Mouse (Mus musculus) fibroblast of lung, adult 2 months (primary cell): ENCODE data around the gene Prkar2a.
A peak's percentile ranks its signal among the peaks of the same experiment; 100 is the strongest.

ENCODE experiments used
- DNase-seq: peaks from one replicate; pipeline ENCODE4 v3.0.0-alpha.2; 2011; ENCODE audit warnings: low read depth

Prkar2a gene

DNA sequence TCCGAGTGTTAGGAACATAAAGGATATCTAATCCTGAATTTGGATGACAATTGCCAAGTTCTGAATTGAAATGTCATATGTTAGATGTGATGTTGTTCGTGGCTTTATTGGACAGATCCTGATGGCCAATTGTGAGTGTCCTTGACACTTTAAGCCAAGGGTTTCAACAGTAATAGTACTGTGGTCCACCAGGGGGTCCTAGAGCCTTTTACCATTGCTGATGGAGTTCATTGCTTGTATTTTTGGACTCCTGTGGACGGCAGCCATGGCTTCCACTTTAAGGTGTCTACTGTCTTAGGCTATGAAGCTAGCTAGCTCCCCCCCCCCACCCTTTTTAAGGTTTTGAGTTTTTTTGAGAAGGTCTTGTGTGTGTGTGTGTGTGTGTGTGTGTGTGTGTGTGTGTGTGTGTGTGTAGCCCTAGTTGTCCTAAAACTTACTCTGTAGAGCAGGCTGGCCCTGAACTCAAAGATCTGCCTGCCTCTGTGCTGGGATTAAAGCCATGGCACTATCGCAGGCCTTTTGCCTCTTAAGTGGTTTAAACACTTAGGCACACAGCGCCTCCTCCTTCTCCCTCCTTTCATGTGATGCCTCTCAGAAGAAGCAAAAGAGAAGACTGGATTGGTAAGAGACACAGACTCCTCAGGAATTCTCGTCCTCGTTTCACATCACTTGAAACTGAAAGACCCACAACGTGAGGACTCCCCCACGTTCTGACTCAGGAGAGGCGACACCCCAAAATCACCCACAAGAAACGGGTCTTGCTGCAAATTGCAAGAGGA, 63.2 kb downstream of the Prkar2a start:
- DNase-seq: no peak

- DNase-seq: peak; percentile 36
Measured at GRCm38 (mm10) chr9:108753326-108753725, 64.2 kb downstream of the Prkar2a start.

DNA sequence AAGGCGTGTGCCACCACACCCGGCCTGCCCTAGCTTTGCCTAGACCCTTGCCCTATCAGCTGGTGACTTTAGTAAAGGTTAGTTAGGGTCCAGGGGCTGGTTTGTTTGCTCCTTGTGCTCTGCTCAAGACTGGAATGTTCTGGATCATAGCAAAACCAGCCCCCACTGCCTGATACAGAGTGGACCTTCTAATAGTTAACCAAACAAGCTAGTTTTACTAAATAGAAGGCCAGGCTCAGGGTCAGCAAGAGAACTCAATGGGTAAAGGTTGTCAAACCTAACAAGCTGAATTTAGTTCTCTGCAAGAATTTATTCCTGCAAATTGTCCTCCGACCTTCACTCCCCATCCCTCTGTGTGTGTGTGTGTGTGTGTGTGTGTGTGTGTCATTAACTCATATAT, 64.9 kb downstream of the Prkar2a start:
- no peak for DNase-seq

DNA sequence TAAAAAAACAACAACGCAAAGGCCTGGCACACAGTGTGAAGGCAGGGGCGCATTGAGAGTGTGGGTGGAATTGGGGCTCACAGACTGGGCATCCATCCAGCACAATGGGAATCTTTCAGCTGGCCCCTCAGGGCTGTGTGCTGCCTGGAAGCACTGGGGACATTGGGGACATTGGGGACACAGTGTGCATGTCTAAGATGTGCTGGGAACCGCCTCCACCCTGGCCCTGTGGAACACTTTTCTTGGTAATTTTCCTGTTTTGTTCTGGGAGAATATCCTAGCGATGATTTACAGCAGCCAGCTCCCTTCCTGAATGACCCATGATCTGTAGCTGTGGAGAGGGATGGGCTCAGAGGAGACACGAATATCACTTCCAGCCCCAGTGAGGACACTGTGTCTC, 65.3 kb downstream of the Prkar2a start:
- no peak for DNase-seq

- no peak for DNase-seq
Measured at GRCm38 (mm10) chr9:108757406-108757805, 68.3 kb downstream of the Prkar2a start.

GRCm38 (mm10) chr9:108759121-108759520, 70.0 kb downstream of the Prkar2a start:
- DNase-seq: no peak

GRCm38 (mm10) chr9:108759805-108760204, 70.7 kb downstream of the Prkar2a start:
- DNase-seq: no peak

DNA sequence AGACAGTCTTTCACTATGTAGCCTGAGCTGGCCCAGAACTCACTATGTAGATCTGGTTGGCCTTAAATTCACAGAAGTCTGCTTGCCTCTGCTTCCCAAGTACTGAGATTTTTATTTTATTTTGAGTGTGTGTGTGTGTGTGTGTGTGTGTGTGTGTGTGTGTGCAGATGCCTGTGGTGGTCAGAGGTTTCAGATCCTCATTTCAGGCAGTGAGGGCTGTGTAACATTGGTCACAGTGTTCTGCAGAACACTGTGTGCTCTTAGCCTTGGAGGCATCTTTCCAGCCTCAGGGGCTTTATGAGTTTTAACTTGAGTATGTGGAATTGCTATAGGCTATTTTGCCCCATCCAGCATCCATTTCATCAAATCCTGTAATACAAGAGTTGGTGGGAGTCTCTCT, 72.4 kb downstream of the Prkar2a start:
- DNase-seq: no peak

DNA sequence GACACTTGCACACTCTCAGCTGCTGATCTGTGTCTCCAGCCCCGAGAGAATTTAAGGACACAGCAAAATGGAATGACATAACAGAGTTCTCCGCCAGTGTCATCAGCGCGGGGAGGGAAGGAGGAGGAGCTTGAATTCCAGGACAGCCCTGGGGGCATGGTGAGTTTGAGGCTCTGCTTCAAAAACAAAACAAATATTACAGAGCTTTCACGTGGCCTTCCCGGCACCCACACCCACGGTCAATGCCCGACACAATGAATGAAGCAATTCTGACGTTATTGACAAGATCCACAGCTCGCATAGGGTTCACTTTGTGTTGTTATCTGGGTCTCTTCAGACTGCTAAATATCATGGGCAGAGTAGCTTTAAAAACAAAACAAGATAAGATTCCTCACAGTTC, 75.9 kb downstream of the Prkar2a start:
- DNase-seq: no peak

- DNase-seq: no peak
Measured at GRCm38 (mm10) chr9:108776614-108777013, 87.5 kb downstream of the Prkar2a start.

GRCm38 (mm10) chr9:108777276-108777675, 88.2 kb downstream of the Prkar2a start:
- DNase-seq: no peak

- DNase-seq: no peak
Measured at GRCm38 (mm10) chr9:108780959-108781358, 91.8 kb downstream of the Prkar2a start.

- DNase-seq: no peak
Measured at GRCm38 (mm10) chr9:108781891-108782290, 92.8 kb downstream of the Prkar2a start.

DNA sequence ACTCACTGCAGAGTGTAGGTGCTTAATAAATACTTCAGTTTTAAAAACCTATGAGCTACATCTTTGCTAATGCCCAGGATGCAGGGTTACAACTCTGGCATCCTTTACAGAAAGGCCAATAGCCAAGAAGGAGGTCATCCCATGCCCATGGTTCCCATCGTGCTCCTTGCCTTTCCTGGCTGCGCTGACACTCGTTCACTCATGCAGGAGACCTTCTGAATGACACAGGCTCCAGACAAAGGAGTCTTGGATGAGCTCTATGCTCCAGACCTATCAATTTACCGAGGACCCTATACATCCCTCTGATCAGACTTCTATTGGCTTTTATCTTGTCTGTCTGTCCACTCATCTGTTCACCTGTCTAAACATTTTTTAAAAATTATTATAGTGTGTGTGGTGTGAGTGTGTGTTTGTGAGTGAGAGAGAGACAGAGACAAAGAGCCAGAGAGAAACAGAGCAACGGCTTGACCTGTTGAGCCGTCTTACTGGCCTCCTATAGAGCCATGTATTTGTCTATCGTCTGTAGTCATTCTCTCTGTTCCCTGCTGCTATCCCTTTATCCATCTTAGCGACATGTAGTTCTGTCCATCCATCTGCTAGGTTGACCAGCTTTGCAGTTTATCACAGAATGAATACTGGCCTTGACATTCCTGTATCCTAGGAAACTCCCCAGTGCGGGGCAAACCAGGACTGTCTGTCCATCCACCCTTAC, 93.9 kb downstream of the Prkar2a start:
- no peak for DNase-seq

GRCm38 (mm10) chr9:108783548-108784463, 94.7 kb downstream of the Prkar2a start, which contains the start of gene Ip6k2:
Gene Ip6k2, plus strand, starts transcription at chr9:108783796.
- peak; percentile 79 for DNase-seq

- DNase-seq: no peak
Measured at GRCm38 (mm10) chr9:108785416-108785815, 96.3 kb downstream of the Prkar2a start.

DNA sequence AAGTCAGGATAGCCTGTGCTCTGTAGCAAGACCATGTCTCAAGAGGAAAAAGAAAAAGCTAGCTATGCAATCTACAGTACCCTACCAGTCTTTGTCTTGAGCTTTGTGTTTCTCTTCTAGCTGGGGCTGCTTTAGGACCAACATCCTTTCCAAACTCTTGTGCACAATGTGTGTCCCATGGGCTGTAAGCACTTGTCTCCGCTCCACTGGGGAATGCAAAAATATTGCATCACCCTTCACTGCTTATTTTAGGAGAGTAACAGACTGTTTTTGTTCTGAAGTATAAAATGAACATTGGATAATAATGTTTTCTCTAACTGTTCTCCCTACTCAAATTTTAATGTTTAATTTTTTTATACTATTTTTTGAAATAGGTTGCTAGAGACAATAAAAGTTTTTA, 97.4 kb downstream of the Prkar2a start:
- DNase-seq: no peak

- DNase-seq: no peak
Measured at GRCm38 (mm10) chr9:108787080-108787479, 98.0 kb downstream of the Prkar2a start.

DNA sequence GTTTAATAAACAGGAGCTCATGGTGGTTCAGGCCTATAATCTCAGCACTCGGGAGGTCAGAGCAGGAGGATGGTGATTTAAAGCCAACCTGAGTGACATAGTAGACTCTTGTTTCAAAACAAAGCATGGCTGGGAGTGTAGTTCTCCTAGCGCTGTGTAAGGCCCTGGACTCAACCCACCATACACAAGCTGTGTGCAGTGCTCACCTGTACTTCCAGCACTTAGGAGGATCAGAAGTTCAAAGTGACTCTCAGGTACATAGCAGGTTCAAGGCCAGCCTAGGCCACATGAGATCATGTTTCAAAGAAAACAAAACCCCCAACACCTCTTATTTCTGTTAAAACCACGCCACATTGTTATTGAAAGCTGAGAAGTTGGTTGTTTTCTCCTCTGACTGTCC, 99.6 kb downstream of the Prkar2a start:
- no peak for DNase-seq

DNA sequence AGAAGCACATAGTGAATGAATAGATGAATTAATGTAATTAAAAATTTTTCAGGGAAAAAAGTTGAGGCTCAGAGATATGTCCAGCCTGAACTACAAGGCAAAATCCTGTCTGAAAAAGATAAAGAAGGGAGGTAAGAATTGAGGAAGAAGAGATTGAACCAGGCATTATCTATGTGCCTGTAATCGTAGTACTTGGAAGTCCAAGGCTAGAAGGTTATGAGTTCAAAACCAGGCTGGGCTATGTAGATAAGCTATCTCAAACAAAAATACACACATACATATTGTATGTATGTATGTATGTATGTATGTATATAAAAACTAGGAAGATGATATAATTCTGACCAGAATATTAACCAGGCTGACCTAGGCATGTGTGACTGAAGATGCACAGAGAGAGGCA, 103.2 kb downstream of the Prkar2a start:
- no peak for DNase-seq

DNA sequence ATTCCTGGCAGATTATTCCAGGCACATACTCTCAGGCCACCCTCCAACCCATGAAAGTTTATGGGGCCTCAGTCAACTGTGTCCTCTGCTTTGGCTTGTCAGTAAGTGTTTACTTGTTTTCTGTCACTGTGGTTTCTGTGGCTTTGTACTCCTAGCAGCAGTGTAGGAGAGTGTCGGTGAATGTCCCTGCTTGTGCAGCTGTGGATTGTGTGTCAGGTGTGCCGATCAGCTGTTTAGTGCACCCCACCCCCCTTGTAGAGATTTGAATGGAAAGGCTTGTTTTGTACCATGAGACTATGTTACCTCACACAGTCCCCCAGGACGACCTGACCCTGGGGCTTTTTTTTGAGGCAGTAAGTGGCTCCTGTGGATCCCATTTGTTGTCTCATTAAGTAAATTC, 103.6 kb downstream of the Prkar2a start:
- DNase-seq: no peak

- DNase-seq: no peak
Measured at GRCm38 (mm10) chr9:108795281-108795680, 106.2 kb downstream of the Prkar2a start.
